Mouse (Mus musculus): Measurements from ENCODE around the gene Fry.
A peak's percentile ranks its signal among the peaks of the same experiment; 100 is the strongest.

The Fry gene

GRCm38 (mm10) chr5:150333328-150333731 lies 214.9 kb downstream of the Fry start:
- no peak for DNase-seq (ENCODE audit: low spot score in 2 of 2)

- DNase-seq (ENCODE audit: low spot score in 2 of 2): no peak
These were observed 218.0 kb downstream of the Fry start for GRCm38 (mm10) chr5:150336451-150336850.

- peak in 1 of 2 experiments; percentile 37 for DNase-seq (ENCODE audit: low spot score in 2 of 2)
These were observed 219.3 kb downstream of the Fry start for GRCm38 (mm10) chr5:150337696-150338095.

GRCm38 (mm10) chr5:150340944-150341343 lies 222.5 kb downstream of the Fry start:
- DNase-seq (ENCODE audit: low spot score in 2 of 2): no peak

- no peak for DNase-seq (ENCODE audit: low spot score in 2 of 2)
These were observed 223.7 kb downstream of the Fry start for GRCm38 (mm10) chr5:150342139-150342538.

- DNase-seq (ENCODE audit: low spot score in 2 of 2): no peak
These were observed 227.5 kb downstream of the Fry start for GRCm38 (mm10) chr5:150345946-150346345.

GRCm38 (mm10) chr5:150346378-150346777 lies 227.9 kb downstream of the Fry start:
- no peak for DNase-seq (ENCODE audit: low spot score in 2 of 2)

GRCm38 (mm10) chr5:150347845-150348244 lies 229.4 kb downstream of the Fry start:
- DNase-seq (ENCODE audit: low spot score in 2 of 2): no peak

- DNase-seq (ENCODE audit: low spot score in 2 of 2): no peak
These were observed 229.9 kb downstream of the Fry start for GRCm38 (mm10) chr5:150348302-150348701.

- no peak for DNase-seq (ENCODE audit: low spot score in 2 of 2)
These were observed 232.7 kb downstream of the Fry start for GRCm38 (mm10) chr5:150351191-150351590.

- DNase-seq (ENCODE audit: low spot score in 2 of 2): no peak
These were observed 240.2 kb downstream of the Fry start for GRCm38 (mm10) chr5:150358671-150359070.

GRCm38 (mm10) chr5:150362241-150362640 lies 243.8 kb downstream of the Fry start:
- no peak for DNase-seq (ENCODE audit: low spot score in 2 of 2)

GRCm38 (mm10) chr5:150364621-150365020 lies 246.2 kb downstream of the Fry start:
- DNase-seq (ENCODE audit: low spot score in 2 of 2): no peak

- DNase-seq (ENCODE audit: low spot score in 2 of 2): no peak
These were observed 248.6 kb downstream of the Fry start for GRCm38 (mm10) chr5:150367027-150367426.

- no peak for DNase-seq (ENCODE audit: low spot score in 2 of 2)
These were observed 251.8 kb downstream of the Fry start for GRCm38 (mm10) chr5:150370291-150370690.

GRCm38 (mm10) chr5:150370895-150371294 lies 252.4 kb downstream of the Fry start:
- no peak for DNase-seq (ENCODE audit: low spot score in 2 of 2)

- no peak for DNase-seq (ENCODE audit: low spot score in 2 of 2)
These were observed 254.5 kb downstream of the Fry start for GRCm38 (mm10) chr5:150372956-150373355.

GRCm38 (mm10) chr5:150374778-150375559 lies 256.5 kb downstream of the Fry start:
- no peak for DNase-seq (ENCODE audit: low spot score in 2 of 2)

- no peak for DNase-seq (ENCODE audit: low spot score in 2 of 2)
These were observed 260.1 kb downstream of the Fry start for GRCm38 (mm10) chr5:150378586-150378985.

GRCm38 (mm10) chr5:150380767-150381166 lies 262.3 kb downstream of the Fry start:
- DNase-seq (ENCODE audit: low spot score in 2 of 2): no peak

GRCm38 (mm10) chr5:150382411-150382810 lies 264.0 kb downstream of the Fry start:
- no peak for DNase-seq (ENCODE audit: low spot score in 2 of 2)

- DNase-seq (ENCODE audit: low spot score in 2 of 2): no peak
These were observed 266.1 kb downstream of the Fry start for GRCm38 (mm10) chr5:150384272-150385215.

- DNase-seq (ENCODE audit: low spot score in 2 of 2): no peak
These were observed 266.8 kb downstream of the Fry start for GRCm38 (mm10) chr5:150385224-150385623.
